Mouse (Mus musculus) B cell, adult (primary cell): ENCODE results near the gene Gm10272. TPM values are rescaled to one million over a fixed set of nuclear protein-coding genes. Genes with fewer than 3 reads are reported as not detected.

Experiments
- total RNA-seq: library from RNA; stranded (reverse); gene quantifications from 4 replicates; pipeline ENCODE4 v1.2.4, GENCODE M21; 2023; ENCODE audit not compliant: inconsistent age

Gene Gm10272
- not detected in 4 replicates for total RNA-seq

GRCm38 (mm10) chr10:77706326-77706725 lies at the start of gene Gm10272:
TSS of gene Gm10272 (plus strand) at chr10:77706626.

GRCm38 (mm10) chr10:77685895-77686664 lies 20.3 kb upstream of the Gm10272 start, which contains the start of gene Tspear:
TSS of gene Tspear (plus strand) at chr10:77686569.

GRCm38 (mm10) chr10:77690356-77690807 lies 16.0 kb upstream of the Gm10272 start, which contains the start of gene Gm19402:
TSS of gene Gm19402 (minus strand) at chr10:77690757.

GRCm38 (mm10) chr10:77697133-77697532 lies 9.3 kb upstream of the Gm10272 start, which contains the start of gene Gm9508:
TSS of gene Gm9508 (minus strand) at chr10:77697233.

GRCm38 (mm10) chr10:77711157-77711556 lies 4.7 kb downstream of the Gm10272 start, which contains the start of gene Gm10024:
TSS of gene Gm10024 (plus strand) at chr10:77711457.

GRCm38 (mm10) chr10:77715507-77715906 lies 9.1 kb downstream of the Gm10272 start, which contains the start of gene Gm10142:
TSS of gene Gm10142 (plus strand) at chr10:77715807.

GRCm38 (mm10) chr10:77720299-77720698 lies 13.9 kb downstream of the Gm10272 start, which contains the start of gene Krtap12-1:
TSS of gene Krtap12-1 (plus strand) at chr10:77720599.

GRCm38 (mm10) chr10:77726186-77726585 lies 19.8 kb downstream of the Gm10272 start, which contains the start of gene Gm10100:
TSS of gene Gm10100 (plus strand) at chr10:77726486.

GRCm38 (mm10) chr10:77741924-77742688 lies 35.7 kb downstream of the Gm10272 start, which contains the start of gene Gm18596:
TSS of gene Gm18596 (minus strand) at chr10:77742638.

GRCm38 (mm10) chr10:77751254-77751653 lies 44.8 kb downstream of the Gm10272 start, which contains the start of gene Gm9736:
TSS of gene Gm9736 (minus strand) at chr10:77751354.

Other genes with a start within 250 kb of the Gm10272 start
- gene Fam207a, start 190.8 kb upstream of the Gm10272 start, total RNA-seq = 18.5 to 25.2 TPM (median 21.4 TPM) in 4 replicates
- 75.6 to 80.7 TPM (median 79.8 TPM) in 4 replicates for gene Itgb2, start 176.4 kb upstream of the Gm10272 start, total RNA-seq
- 72.1 to 89.4 TPM (median 78.3 TPM) in 4 replicates for gene Pttg1ip, start 124.9 kb upstream of the Gm10272 start, total RNA-seq
- gene Sumo3, start 100.5 kb upstream of the Gm10272 start, total RNA-seq = 58.9 to 65.6 TPM (median 62.4 TPM) in 4 replicates
- 1.3 to 12.1 TPM in 2 of 4 replicates, not detected in the others for gene Gm49325, start 100.4 kb upstream of the Gm10272 start, total RNA-seq
- gene Ube2g2, start 84.4 kb upstream of the Gm10272 start, total RNA-seq = 37.9 to 44.1 TPM (median 41.3 TPM) in 4 replicates
- 2.7 to 5.5 TPM (median 4.4 TPM) in 4 replicates for gene Tspear, start 20.1 kb upstream of the Gm10272 start, total RNA-seq
- gene Gm19402, start 15.9 kb upstream of the Gm10272 start, total RNA-seq = not detected in 4 replicates
- gene Gm9508, start 9.4 kb upstream of the Gm10272 start, total RNA-seq = not detected in 4 replicates
- gene Gm10024, start 4.8 kb downstream of the Gm10272 start, total RNA-seq = not detected in 4 replicates
- gene Gm10142, start 9.2 kb downstream of the Gm10272 start, total RNA-seq = not detected in 4 replicates
- gene Krtap12-1, start 14.0 kb downstream of the Gm10272 start, total RNA-seq = not detected in 4 replicates
- gene Gm10100, start 19.9 kb downstream of the Gm10272 start, total RNA-seq = not detected in 4 replicates
- not detected in 4 replicates for gene Gm18596, start 36.0 kb downstream of the Gm10272 start, total RNA-seq
- gene Gm9736, start 44.7 kb downstream of the Gm10272 start, total RNA-seq = not detected in 4 replicates
- gene Gm3233, start 53.1 kb downstream of the Gm10272 start, total RNA-seq = not detected in 4 replicates
- gene Gm3238, start 64.7 kb downstream of the Gm10272 start, total RNA-seq = not detected in 4 replicates
- not detected in 4 replicates for gene Gm7138, start 70.3 kb downstream of the Gm10272 start, total RNA-seq
- not detected in 4 replicates for gene Gm3250, start 75.9 kb downstream of the Gm10272 start, total RNA-seq
- gene Gm7137, start 81.6 kb downstream of the Gm10272 start, total RNA-seq = not detected in 4 replicates
- not detected in 4 replicates for gene Gm9639, start 88.5 kb downstream of the Gm10272 start, total RNA-seq
- not detected in 4 replicates for gene Gm19668, start 92.5 kb downstream of the Gm10272 start, total RNA-seq
- not detected in 4 replicates for gene Gm9507, start 105.2 kb downstream of the Gm10272 start, total RNA-seq
- gene Gm2696, start 108.1 kb downstream of the Gm10272 start, total RNA-seq = not detected in 4 replicates
- gene Krtap10-4, start 120.5 kb downstream of the Gm10272 start, total RNA-seq = not detected in 4 replicates
- gene Krtap10-10, start 129.3 kb downstream of the Gm10272 start, total RNA-seq = not detected in 4 replicates
- not detected in 4 replicates for gene Gm36176, start 140.2 kb downstream of the Gm10272 start, total RNA-seq
- not detected in 4 replicates for gene Gm10318, start 146.2 kb downstream of the Gm10272 start, total RNA-seq
- not detected in 4 replicates for gene Gm3285, start 155.3 kb downstream of the Gm10272 start, total RNA-seq
- gene Lrrc3, start 195.9 kb downstream of the Gm10272 start, total RNA-seq = 0.16 to 0.19 TPM in 2 of 4 replicates, not detected in the others